Mouse (Mus musculus) left cerebral cortex, adult 8-10 months (tissue): ENCODE results near the gene Prr22. TPM values are rescaled to one million over a fixed set of nuclear protein-coding genes. Genes with fewer than 3 reads are reported as not detected.

Experiments used
- DNase-seq, 2 experiments: peaks; one replicate each; pipeline ENCODE4 v3.0.0; 2022; ENCODE audit warnings: low spot score in 2 of 2
- total RNA-seq, 4 experiments: library from RNA; stranded (reverse); gene quantifications; 2 replicates each; pipeline ENCODE4 v1.2.4; 2022

Prr22 gene
- total RNA-seq, result 1 to 10 TPM in 2 of 4 experiments, under 1 TPM in 2; 0.78 to 1.2 (median 0.99) TPM

- no peak for DNase-seq
Measured at GRCm38 (mm10) chr17:56769950-56770349, at the start of gene Prr22. TSS of gene Prr22 (plus strand) at chr17:56770250.

- DNase-seq, result no peak
Measured at GRCm38 (mm10) chr17:56722441-56722840, 47.6 kb upstream of the Prr22 start.

- no peak for DNase-seq
Measured at GRCm38 (mm10) chr17:56723419-56724161, 46.5 kb upstream of the Prr22 start.

GRCm38 (mm10) chr17:56727029-56727649, 42.9 kb upstream of the Prr22 start:
- no peak for DNase-seq

GRCm38 (mm10) chr17:56727659-56728058, 42.4 kb upstream of the Prr22 start:
- DNase-seq, result no peak

- no peak for DNase-seq
Measured at GRCm38 (mm10) chr17:56728117-56728516, 41.9 kb upstream of the Prr22 start.

- no peak for DNase-seq
Measured at GRCm38 (mm10) chr17:56729151-56729550, 40.9 kb upstream of the Prr22 start.

- no peak for DNase-seq
Measured at GRCm38 (mm10) chr17:56729656-56730055, 40.4 kb upstream of the Prr22 start.

- DNase-seq, result no peak
Measured at GRCm38 (mm10) chr17:56736534-56736933, 33.5 kb upstream of the Prr22 start.

- DNase-seq, result no peak
Measured at GRCm38 (mm10) chr17:56738221-56738620, 31.8 kb upstream of the Prr22 start.

GRCm38 (mm10) chr17:56740118-56740787, 29.8 kb upstream of the Prr22 start:
- DNase-seq, result no peak

GRCm38 (mm10) chr17:56740788-56741160, 29.3 kb upstream of the Prr22 start:
- no peak for DNase-seq

GRCm38 (mm10) chr17:56744173-56744572, 25.9 kb upstream of the Prr22 start:
- no peak for DNase-seq

GRCm38 (mm10) chr17:56751404-56752072, 18.5 kb upstream of the Prr22 start:
- no peak for DNase-seq

- no peak for DNase-seq
Measured at GRCm38 (mm10) chr17:56753452-56753851, 16.6 kb upstream of the Prr22 start.

- DNase-seq, result no peak
Measured at GRCm38 (mm10) chr17:56754271-56755185, 15.5 kb upstream of the Prr22 start.

GRCm38 (mm10) chr17:56756703-56757399, 13.2 kb upstream of the Prr22 start:
- DNase-seq, result no peak

GRCm38 (mm10) chr17:56757416-56758123, 12.5 kb upstream of the Prr22 start, which contains the start of gene Nrtn:
TSS of gene Nrtn (minus strand) at chr17:56757530.
- peak in 1 of 2 experiments; percentile 45 for DNase-seq

- DNase-seq, result peak in 1 of 2 experiments; percentile 60
Measured at GRCm38 (mm10) chr17:56758132-56758531, 11.9 kb upstream of the Prr22 start.
